Mouse (Mus musculus): ENCODE results near the gene Cers3. TPM values are rescaled to one million over a fixed set of nuclear protein-coding genes. Genes with fewer than 3 reads are reported as not detected.

Cers3 gene
- total RNA-seq, 2 experiments from 2014 or later: not detected

GRCm38 (mm10) chr7:66779944-66780942 is 36.9 kb downstream of the Cers3 start:
- no peak for DNase-seq

GRCm38 (mm10) chr7:66786476-66786875 is 43.2 kb downstream of the Cers3 start:
- no peak for DNase-seq

GRCm38 (mm10) chr7:66787816-66788215 is 44.5 kb downstream of the Cers3 start:
- DNase-seq: no peak

- DNase-seq: no peak
Measured at GRCm38 (mm10) chr7:66789860-66790748, 46.8 kb downstream of the Cers3 start.

- no peak for DNase-seq
Measured at GRCm38 (mm10) chr7:66791022-66791421, 47.7 kb downstream of the Cers3 start.

- DNase-seq: no peak
Measured at GRCm38 (mm10) chr7:66796909-66797308, 53.6 kb downstream of the Cers3 start.

- DNase-seq: no peak
Measured at GRCm38 (mm10) chr7:66797345-66797744, 54.0 kb downstream of the Cers3 start.

- DNase-seq: no peak
Measured at GRCm38 (mm10) chr7:66798826-66799225, 55.5 kb downstream of the Cers3 start.

- DNase-seq: no peak
Measured at GRCm38 (mm10) chr7:66800784-66801183, 57.5 kb downstream of the Cers3 start.

- peak; percentile 77 for DNase-seq
Measured at GRCm38 (mm10) chr7:66801785-66802184, 58.5 kb downstream of the Cers3 start.

- DNase-seq: no peak
Measured at GRCm38 (mm10) chr7:66803798-66804197, 60.5 kb downstream of the Cers3 start.

- DNase-seq: no peak
Measured at GRCm38 (mm10) chr7:66806801-66807200, 63.5 kb downstream of the Cers3 start.

GRCm38 (mm10) chr7:66810436-66810835 is 67.1 kb downstream of the Cers3 start:
- no peak for DNase-seq

- DNase-seq: no peak
Measured at GRCm38 (mm10) chr7:66811294-66811693, 68.0 kb downstream of the Cers3 start.

GRCm38 (mm10) chr7:66812289-66812688 is 69.0 kb downstream of the Cers3 start:
- no peak for DNase-seq

GRCm38 (mm10) chr7:66812737-66813136 is 69.4 kb downstream of the Cers3 start:
- no peak for DNase-seq

- no peak for DNase-seq
Measured at GRCm38 (mm10) chr7:66813172-66813571, 69.9 kb downstream of the Cers3 start.

GRCm38 (mm10) chr7:66815526-66815925 is 72.2 kb downstream of the Cers3 start:
- peak; percentile 20 for DNase-seq

GRCm38 (mm10) chr7:66820034-66820433 is 76.7 kb downstream of the Cers3 start:
- DNase-seq: peak; percentile 60

GRCm38 (mm10) chr7:66830803-66831202 is 87.5 kb downstream of the Cers3 start:
- no peak for DNase-seq

GRCm38 (mm10) chr7:66831295-66831694 is 88.0 kb downstream of the Cers3 start:
- peak; percentile 35 for DNase-seq

GRCm38 (mm10) chr7:66839463-66840007 is 96.2 kb downstream of the Cers3 start, which contains the start of gene Adamts17:
Gene Adamts17, plus strand, starts transcription at chr7:66839735.
- DNase-seq: peak; percentile 87
